8 mouse cellular contexts compared by ENCODE assay signal in genomic region chr11:110483165-110483564, GRCm38 (mm10).
A peak's percentile ranks its signal among the peaks of the same experiment; 100 is the strongest.
DNase-seq lines count a peak whose midpoint lies in the region; ATAC-seq and TF ChIP-seq lines count a peak whose summit lies in the region.

No protein-coding gene starts in this region.

- H3K9ac ChIP-seq in forebrain, embryonic 15.5 days (replicated peaks) = no peak overlapping the region
- H3K9ac ChIP-seq in kidney, embryonic 16.5 days (replicated peaks; ENCODE audit: low read length) = no peak overlapping the region

- H3K4me3 ChIP-seq in forebrain, embryonic 10.5 days = no peak overlapping the region
- H3K4me3 ChIP-seq in forebrain, embryonic 15.5 days = no peak overlapping the region
- H3K4me3 ChIP-seq in testis, adult 2 months (ENCODE audit: control insufficient read depth, low read depth, low read length) = no peak overlapping the region
- no peak overlapping the region for H3K4me3 ChIP-seq in kidney, embryonic 16.5 days (ENCODE audit: low read length)

- peaks cover 36% of the 10 kb centered on the region for H3K36me3 ChIP-seq in forebrain, embryonic 10.5 days (replicated peaks)
- peaks cover 3% of the 10 kb centered on the region; the same call in 1 of the 2 replicates for H3K36me3 ChIP-seq in forebrain, embryonic 15.5 days
- no peaks in the 10 kb centered on the region for H3K36me3 ChIP-seq in testis, adult 2 months (ENCODE audit: control insufficient read depth, insufficient read depth, low read length)
- H3K36me3 ChIP-seq in kidney, embryonic 16.5 days (ENCODE audit: insufficient read depth, low read length) = 0 out of 2 replicates have a peak, but pooled peaks cover 7% of the 10 kb centered on the region

- TF ChIP-seq POLR2A in testis, adult 2 months (IDR thresholded peaks at IDR 0.05; ENCODE audit: control insufficient read depth, low read depth, low read length) = no peak

- no peak for ATAC-seq in forebrain, embryonic 15.5 days (replicated peaks)
- ATAC-seq in kidney, embryonic 16.5 days (ENCODE audit: low FRiP score, low TSS enrichment) = peak; percentile 44; the same call in 1 of the 2 replicates
- peak; percentile 89 for ATAC-seq in megakaryocyte, adult 5-6 weeks (ENCODE audit: poor library complexity, severe bottlenecking)

- no peak overlapping the region for H3K4me2 ChIP-seq in forebrain, embryonic 15.5 days (replicated peaks)
- H3K4me2 ChIP-seq in kidney, embryonic 16.5 days (replicated peaks; ENCODE audit: low read depth, low read length) = no peak overlapping the region

- 30% methylated on average over 6 of the region's 6 CpGs for WGBS in forebrain, embryonic 10.5 days
- 32% methylated on average over 6 of the region's 6 CpGs for WGBS in forebrain, embryonic 15.5 days
- 27% methylated on average over 6 of the region's 6 CpGs for WGBS in kidney, embryonic 16.5 days

- no peak overlapping the region for H3K27ac ChIP-seq in forebrain, embryonic 10.5 days
- no peak overlapping the region for H3K27ac ChIP-seq in forebrain, embryonic 15.5 days (replicated peaks)
- no peak overlapping the region for H3K27ac ChIP-seq in testis, adult 2 months (ENCODE audit: control insufficient read depth, insufficient read depth, low read depth, low read length)
- no peak overlapping the region for H3K27ac ChIP-seq in kidney, embryonic 16.5 days (ENCODE audit: low read length)

- TF ChIP-seq CTCF in testis, adult 2 months (IDR thresholded peaks at IDR 0.05; ENCODE audit: control insufficient read depth, insufficient read depth, insufficient replicate concordance, low read depth, low read length) = peak; percentile 32; the same call in 1 of the 2 replicates

- H3K27me3 ChIP-seq in forebrain, embryonic 10.5 days (ENCODE audit: poor library complexity, severe bottlenecking) = peaks cover 39% of the 10 kb centered on the region
- H3K27me3 ChIP-seq in forebrain, embryonic 15.5 days = no peaks in the 10 kb centered on the region
- no peaks in the 10 kb centered on the region for H3K27me3 ChIP-seq in testis, adult 2 months (ENCODE audit: control insufficient read depth, insufficient read depth, low read length)
- no peaks in the 10 kb centered on the region for H3K27me3 ChIP-seq in kidney, embryonic 16.5 days (ENCODE audit: insufficient read depth, low read length)

- DNase-seq in forebrain, embryonic 10.5 days (ENCODE audit: extremely low spot score, low spot score) = peak; percentile 21
- no peak for DNase-seq in testis, postnatal 10 days (ENCODE audit: low spot score)
- peak; percentile 88 for DNase-seq in embryo, embryonic 11 days
- DNase-seq in right cerebral cortex, adult 18-20 months = no peak

- peaks cover 35% of the 10 kb centered on the region for H3K4me1 ChIP-seq in forebrain, embryonic 10.5 days
- peaks cover 32% of the 10 kb centered on the region for H3K4me1 ChIP-seq in forebrain, embryonic 15.5 days
- H3K4me1 ChIP-seq in testis, adult 2 months (ENCODE audit: control insufficient read depth, insufficient read depth, low read length) = no peaks in the 10 kb centered on the region; the same call in 1 of the 2 replicates
- peaks cover 19% of the 10 kb centered on the region for H3K4me1 ChIP-seq in kidney, embryonic 16.5 days (ENCODE audit: insufficient read depth, low read length)

- H3K9me3 ChIP-seq in forebrain, embryonic 10.5 days = no peaks in the 10 kb centered on the region; the same call in 1 of the 2 replicates
- no peaks in the 10 kb centered on the region for H3K9me3 ChIP-seq in forebrain, embryonic 15.5 days
- 0 out of 2 replicates have a peak, but pooled peaks cover 2% of the 10 kb centered on the region for H3K9me3 ChIP-seq in kidney, embryonic 16.5 days (ENCODE audit: low read length)

Comparison
In these comparisons a context has a peak if more than half of its experiments do, and no peak if none do; other contexts are left out.
1. DNase-seq: peak in forebrain, embryonic 10.5 days (single experiment) and embryo, embryonic 11 days (single experiment); none in testis, postnatal 10 days (single experiment) and right cerebral cortex, adult 18-20 months (single experiment).